In the genomic region with DNA sequence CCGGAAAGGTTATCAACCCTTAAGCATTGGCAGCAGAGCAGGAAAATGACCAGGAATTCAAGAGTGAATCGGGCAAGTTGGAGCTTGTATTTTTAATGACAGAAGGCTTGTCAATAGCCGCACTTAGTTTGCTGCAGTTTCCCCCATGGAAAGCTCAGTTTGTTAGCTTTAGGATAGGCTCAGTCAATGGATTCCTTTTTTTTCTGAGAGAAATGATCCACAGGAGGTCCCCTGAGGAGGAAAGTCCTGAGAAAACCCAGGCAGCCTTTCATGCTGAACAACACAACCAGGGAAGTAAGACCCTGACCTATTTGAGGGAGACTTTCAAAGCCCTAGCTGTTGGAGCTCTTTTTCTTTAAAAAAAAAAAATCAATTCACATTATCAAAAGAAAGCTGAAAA, we compare ENCODE assay signal across 12 mouse cellular contexts.
"Had no signal": no experiment of that assay in that cellular context is flagged by ENCODE, and none has a peak within 500 bp of the region (broad histone marks: within the 10 kb centered on the region; RNA-seq: fewer than 3 reads in every experiment).

No protein-coding gene starts in this region.

- H3K9me3 ChIP-seq: liver, embryonic 13.5 days; midbrain, embryonic 13.5 days had no signal

- H3K4me2 ChIP-seq: liver, embryonic 13.5 days; midbrain, embryonic 13.5 days had no signal

- H3K36me3 ChIP-seq: liver, embryonic 13.5 days; midbrain, embryonic 13.5 days had no signal

- H3K27ac ChIP-seq: kidney, postnatal 0 days; left cerebral cortex, adult 2 months; liver, embryonic 13.5 days had no signal

- H3K9ac ChIP-seq: liver, embryonic 13.5 days; midbrain, embryonic 13.5 days had no signal

- ATAC-seq: midbrain, embryonic 13.5 days had no signal

- H3K27me3 ChIP-seq: liver, embryonic 13.5 days; midbrain, embryonic 13.5 days had no signal

- H3K4me3 ChIP-seq: left cerebral cortex, adult 2 months; liver, embryonic 13.5 days; midbrain, embryonic 13.5 days had no signal

- DNase-seq: kidney, postnatal 36 days; layer of hippocampus, postnatal 36 days; liver, embryonic 13.5 days; lung, adult 2 months; lung, postnatal 14 days; lung, postnatal 4 days; thymus, adult 2 months; thymus, postnatal 14 days; thymus, postnatal 4 days had no signal
